Mouse (Mus musculus) ES-E14 (cell line): ENCODE results near the gene Kcnh1.

Experiments used
- CHD2 ChIP-seq: IDR thresholded peaks from 2 replicates; pipeline ENCODE4 v1.6.1; 2014; ENCODE audit warnings: mild to moderate bottlenecking, low read depth, low read length, inconsistent platforms
- MAFK ChIP-seq: IDR thresholded peaks from 2 replicates; pipeline ENCODE4 v1.6.1; 2014; ENCODE audit warnings: mild to moderate bottlenecking, low read depth, low read length, inconsistent platforms; ENCODE audit not compliant: insufficient read depth
- ZC3H11A ChIP-seq: IDR thresholded peaks from 2 replicates; pipeline ENCODE4 v1.6.1; 2012; ENCODE audit warnings: low read depth, mild to moderate bottlenecking, inconsistent platforms, low read length, borderline replicate concordance
- ZNF384 ChIP-seq: IDR thresholded peaks from 2 replicates; pipeline ENCODE4 v1.6.1; 2012; ENCODE audit warnings: low read depth, low read length, inconsistent platforms

DNA sequence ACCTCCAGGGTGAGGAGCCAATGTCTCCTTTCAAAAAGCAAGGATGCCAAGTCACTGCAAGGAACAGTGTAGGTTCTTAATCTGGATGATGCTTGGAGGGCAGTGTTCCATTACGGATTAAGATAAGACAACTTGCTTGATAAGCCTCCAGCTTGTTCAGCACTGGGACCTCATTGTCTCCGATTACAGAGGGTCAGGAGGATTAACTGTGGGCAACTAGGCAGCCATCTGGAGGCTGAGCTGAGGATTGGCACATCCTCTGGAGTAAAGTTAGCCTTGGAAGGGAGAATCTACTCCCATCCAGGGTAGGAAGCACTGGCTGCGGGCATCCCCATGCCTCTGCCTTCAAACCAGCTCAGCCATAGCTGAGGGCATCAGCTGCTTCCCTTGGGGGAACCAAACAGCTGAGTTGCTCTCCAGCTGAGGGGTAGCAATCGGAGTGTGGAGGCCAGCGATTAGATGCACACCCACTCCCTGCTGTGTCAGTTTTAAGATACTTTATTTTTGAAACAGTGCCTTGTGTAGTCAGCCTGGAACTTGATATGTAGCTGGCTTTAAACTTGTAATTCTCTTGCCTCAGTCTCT, 87.3 kb downstream of the Kcnh1 start:
- TF ChIP-seq ZC3H11A (no peak), MAFK (no peak), CHD2 (no peak), ZNF384 (no peak)
